Mouse (Mus musculus) heart, adult 2 months (tissue): ENCODE data around the gene Uchl4.

Source experiments
- CTCF ChIP-seq: fragments of 200-600 bp; IDR thresholded peaks from 2 replicates; pipeline ENCODE4 v1.8.1; 2022; ENCODE audit warnings: antibody characterized with exemption, mild to moderate bottlenecking, moderate library complexity
- POLR2A ChIP-seq: fragments of 200-500 bp; IDR thresholded peaks from 2 replicates; pipeline ENCODE4 v1.6.1; 2011; ENCODE audit warnings: mild to moderate bottlenecking, low read depth, low read length, control low read depth; ENCODE audit not compliant: insufficient read depth

DNA sequence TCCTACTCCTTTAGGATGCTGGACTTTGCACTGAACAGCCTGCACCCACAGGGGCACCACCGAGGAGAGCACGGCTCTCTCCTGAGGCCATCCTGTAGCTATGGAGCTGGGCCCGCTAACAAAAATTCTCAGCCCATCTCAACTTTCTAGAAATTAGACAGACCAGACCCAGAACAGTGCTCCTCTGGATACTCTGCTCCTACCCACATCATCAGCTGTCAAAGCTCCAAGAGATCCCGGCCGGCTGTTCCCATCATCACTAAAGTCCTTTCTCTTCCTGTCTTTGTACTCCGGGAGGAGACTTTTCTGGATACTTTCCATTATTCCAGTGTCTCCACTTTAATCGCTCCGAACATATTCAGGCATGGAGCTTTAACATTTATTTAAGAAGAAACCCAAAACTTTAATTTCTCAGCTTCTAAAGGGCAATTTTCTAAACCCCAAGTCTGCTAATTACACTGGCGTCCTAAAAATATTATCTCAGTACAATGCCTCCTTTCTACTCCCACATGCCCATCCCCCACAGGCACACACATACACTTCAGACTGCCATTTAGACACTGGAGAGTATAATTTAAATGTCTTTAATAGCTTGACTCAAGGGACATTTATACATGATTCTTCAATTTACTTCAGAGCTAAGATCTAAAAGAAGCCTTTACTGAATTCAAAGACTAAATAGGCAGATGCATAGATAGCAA, 2.6 kb upstream of the Uchl4 start:
- TF ChIP-seq CTCF (no peak), POLR2A (no peak)
